Mouse (Mus musculus): ENCODE data around the gene Nhlrc3. TPM values are rescaled to one million over a fixed set of nuclear protein-coding genes. Genes with fewer than 3 reads are reported as not detected.

Nhlrc3 gene
- 5.8 TPM for polyA plus RNA-seq (2014; fragmentation: Illumina TruSeq; extraction: RNeasy Lipid Tissue Mini Kit (QIAGEN cat#74804); ENCODE audit: low read depth, low replicate concordance)

DNA sequence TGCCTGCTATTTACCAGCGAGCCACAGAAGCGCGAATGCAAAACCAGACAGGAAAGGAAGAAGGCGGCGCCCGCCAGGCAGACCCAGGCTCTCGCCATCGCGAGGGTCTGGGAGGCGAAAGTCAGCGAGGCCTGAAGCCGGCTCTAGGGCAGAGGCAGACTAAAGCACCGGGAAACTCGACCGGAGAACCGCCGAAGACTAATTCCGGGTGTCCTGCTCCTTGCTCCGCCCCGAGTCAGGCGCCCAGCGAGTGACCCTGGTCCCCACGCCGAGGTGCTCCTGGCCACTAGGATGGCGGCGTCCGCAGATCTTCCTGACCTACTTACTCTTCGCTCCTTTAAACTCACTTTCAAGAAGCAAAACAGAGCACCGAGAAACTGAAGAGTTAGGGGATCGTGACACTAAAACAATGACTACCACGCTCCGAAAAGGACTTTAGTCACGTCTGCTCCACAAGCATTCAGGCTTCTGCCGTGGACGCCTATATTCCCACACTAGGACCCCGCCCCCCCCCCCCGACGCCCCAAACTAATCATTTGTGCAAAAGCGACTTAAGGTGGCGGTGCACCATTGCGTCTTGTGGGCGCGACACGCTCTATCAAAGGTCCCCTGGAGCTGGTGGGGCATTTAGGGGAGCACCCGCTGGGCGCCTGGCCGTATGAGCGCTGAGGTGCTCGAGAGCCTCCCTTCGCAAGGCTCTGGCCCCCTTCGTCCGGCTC is at the start of gene Nhlrc3, which contains the start of gene Proser1:
Gene Nhlrc3 (minus strand): TSS at position 287 of the 719 bp plus-strand sequence.
Gene Proser1 (plus strand): TSS at position 621 of the 719 bp plus-strand sequence.

DNA sequence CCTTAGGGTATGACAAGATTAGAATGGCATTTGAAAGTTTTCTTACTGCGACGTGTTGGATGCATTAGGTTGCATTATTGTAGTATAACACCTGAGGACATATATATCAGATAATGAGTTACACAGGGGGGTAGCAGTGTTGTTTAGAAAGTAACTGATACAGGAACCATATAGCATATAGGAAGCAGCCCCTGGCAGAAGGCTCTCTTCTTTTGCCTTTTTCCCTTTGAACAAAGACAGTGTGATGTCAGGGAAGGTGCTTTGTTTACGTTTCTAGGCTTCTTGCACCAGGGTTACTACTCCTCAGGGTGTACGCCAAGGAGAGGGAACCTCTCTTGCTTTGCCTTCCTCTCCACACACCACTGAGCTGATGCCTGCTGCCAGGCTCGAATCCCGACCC is 25.2 kb upstream of the Nhlrc3 start, which contains the start of gene Stoml3:
Gene Stoml3 (plus strand): TSS at position 301 of the 400 bp plus-strand sequence.

Other genes starting within 250 kb of the Nhlrc3 start
- 8.6 TPM for gene Proser1, start 334 bp upstream of the Nhlrc3 start, polyA plus RNA-seq (2014; fragmentation: Illumina TruSeq; extraction: RNeasy Lipid Tissue Mini Kit (QIAGEN cat#74804); ENCODE audit: low read depth, low replicate concordance)
- gene Stoml3, start 25.3 kb upstream of the Nhlrc3 start, polyA plus RNA-seq (2014; fragmentation: Illumina TruSeq; extraction: RNeasy Lipid Tissue Mini Kit (QIAGEN cat#74804); ENCODE audit: low read depth, low replicate concordance) = not detected
- 3.6 TPM for gene Frem2, start 194.0 kb upstream of the Nhlrc3 start, polyA plus RNA-seq (2014; fragmentation: Illumina TruSeq; extraction: RNeasy Lipid Tissue Mini Kit (QIAGEN cat#74804); ENCODE audit: low read depth, low replicate concordance)

Measured in heart, adult 10 weeks (tissue).